ENCODE assay signal across 10 mouse cellular contexts in the genomic region with DNA sequence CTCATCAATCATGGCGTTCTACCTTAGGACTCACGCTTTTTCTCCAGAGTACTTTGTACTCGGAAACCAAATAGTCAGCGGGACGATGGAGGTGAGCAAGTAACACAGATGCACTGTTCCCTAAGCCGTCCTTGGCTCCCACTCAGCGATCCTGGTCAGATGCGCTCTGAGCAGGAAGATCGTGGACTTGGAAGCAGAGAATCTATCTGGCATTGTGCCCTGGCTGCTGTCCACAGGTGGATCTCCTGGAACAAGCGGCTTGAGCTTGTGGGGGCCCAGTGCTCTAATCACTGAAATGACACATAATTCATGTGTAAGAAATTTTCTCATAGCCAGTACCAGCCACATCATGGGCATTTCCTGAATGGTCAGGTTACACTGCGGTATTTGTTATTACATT.
"Had no signal": no experiment of that assay in that cellular context is flagged by ENCODE, and none has a peak within 500 bp of the region (broad histone marks: within the 10 kb centered on the region; RNA-seq: fewer than 3 reads in every experiment).

No protein-coding gene starts in this region.

- H3K9me3 ChIP-seq: limb, embryonic 15.5 days; midbrain, embryonic 12.5 days; neural tube, embryonic 15.5 days had no signal

- H3K4me3 ChIP-seq: limb, embryonic 15.5 days; midbrain, embryonic 12.5 days; myocyte; neural tube, embryonic 15.5 days had no signal

- DNase-seq: lung, adult 18-20 months; right cerebral cortex, adult 18-20 months; right cerebral cortex, postnatal 25 days; thymus, adult 18-20 months; thymus, postnatal 36 days had no signal

- H3K27ac ChIP-seq: limb, embryonic 15.5 days; liver, embryonic 14.5 days; midbrain, embryonic 12.5 days; neural tube, embryonic 15.5 days had no signal

- H3K27me3 ChIP-seq: limb, embryonic 15.5 days; midbrain, embryonic 12.5 days; neural tube, embryonic 15.5 days had no signal

- H3K9ac ChIP-seq: limb, embryonic 15.5 days; liver, embryonic 14.5 days; midbrain, embryonic 12.5 days; neural tube, embryonic 15.5 days had no signal

- H3K36me3 ChIP-seq: limb, embryonic 15.5 days; midbrain, embryonic 12.5 days; neural tube, embryonic 15.5 days had no signal

- H3K4me2 ChIP-seq: limb, embryonic 15.5 days; midbrain, embryonic 12.5 days; neural tube, embryonic 15.5 days had no signal

- H3K4me1 ChIP-seq: limb, embryonic 15.5 days; midbrain, embryonic 12.5 days; neural tube, embryonic 15.5 days had no signal
